31 mouse cellular contexts compared by ENCODE assay signal in genomic region chr3:27330706-27331105, GRCm38 (mm10). TPM values are rescaled to one million over a fixed set of nuclear protein-coding genes. Genes with fewer than 3 reads are reported as not detected.
A peak's percentile ranks its signal among the peaks of the same experiment; 100 is the strongest.
DNase-seq lines count a peak whose midpoint lies in the region; ATAC-seq lines count a peak whose summit lies in the region.
"Had no signal": no experiment of that assay in that cellular context is flagged by ENCODE, and none has a peak within 500 bp of the region (broad histone marks: within the 10 kb centered on the region; RNA-seq: fewer than 3 reads in every experiment).

No protein-coding gene starts in this region.

- peak; percentile 72 for ATAC-seq in CD4-positive, CD25-positive, alpha-beta regulatory T cell, adult 4 months
- ATAC-seq in hematopoietic stem cell, adult 5-6 weeks (replicated peaks in 1 of 2; ENCODE audit: insufficient read depth in 1 of 2, low FRiP score in 2 of 2, low TSS enrichment in 1 of 2, low read depth in 1 of 2, poor library complexity in 2 of 2, severe bottlenecking in 2 of 2): peak; percentile 62 to 85
- ATAC-seq in megakaryocyte progenitor cell, adult 5-6 weeks (replicated peaks; ENCODE audit: poor library complexity): peak; percentile 39
- ATAC-seq: forebrain, embryonic 15.5 days; intestine, embryonic 16.5 days had no signal

- DNase-seq in left cerebral cortex, adult 11 months (ENCODE audit: low spot score): no peak
- no peak for DNase-seq in gastrocnemius, adult 18-20 months (ENCODE audit: low spot score)
- DNase-seq in adipocyte (ENCODE audit: low spot score): no peak
- DNase-seq: adrenal gland, postnatal 10 days; adrenal gland, postnatal 36 days; cerebellum, adult 18-20 months; cerebellum, adult 9-10 months; cerebellum, postnatal 25 days; embryo, embryonic 11 days; gastrocnemius, postnatal 10 days; gastrocnemius, postnatal 36 days; heart, adult 2 months; heart, postnatal 14 days; heart, postnatal 4 days had no signal

RNA-seq across cellular contexts. Expression of gene Tnfsf10, which starts 13.9 kb away (rescaled TPM):
- 10 to 100 TPM; 18.8 to 20.0 TPM for polyA plus RNA-seq in CD4-positive, CD25-positive, alpha-beta regulatory T cell, adult 4 months (2017; shearing (Covaris generic))
- 30.1 and 32.7 TPM in 2 replicates for total RNA-seq in hematopoietic stem cell, adult 5-6 weeks (2017)
- total RNA-seq in megakaryocyte progenitor cell, adult 5-6 weeks (2015): 3.8 and 7.3 TPM in 2 replicates
- total RNA-seq in megakaryocyte progenitor cell, adult 5-6 weeks (2017): 3.9 and 4.7 TPM in 2 replicates
- total RNA-seq in gastrocnemius, adult 18-20 months (2021): 1 to 10 TPM; 2.6 to 2.8 TPM
- polyA plus RNA-seq: C2C12; embryonic facial prominence, embryonic 10.5 days; erythroblast, embryonic 14.5 days; forebrain, embryonic 12.5 days; heart, embryonic 10.5 days; hindbrain, embryonic 12.5 days had no signal

RNA-seq across cellular contexts. Expression of gene Ghsr, which starts 40.4 kb away (rescaled TPM):
- not detected for polyA plus RNA-seq in CD4-positive, CD25-positive, alpha-beta regulatory T cell, adult 4 months (2017; shearing (Covaris generic))
- not detected in 2 replicates for total RNA-seq in hematopoietic stem cell, adult 5-6 weeks (2017)
- total RNA-seq in megakaryocyte progenitor cell, adult 5-6 weeks (2015): not detected in 2 replicates
- not detected in 2 replicates for total RNA-seq in megakaryocyte progenitor cell, adult 5-6 weeks (2017)
- total RNA-seq in gastrocnemius, adult 18-20 months (2021): not detected
- total RNA-seq: adrenal gland, adult 18-20 months; adrenal gland, postnatal 10 days; adrenal gland, postnatal 36 days; gastrocnemius, postnatal 10 days; gastrocnemius, postnatal 36 days; granulocyte monocyte progenitor cell, adult 5-6 weeks; heart, adult 2 months; heart, postnatal 14 days; heart, postnatal 4 days; MEL had no signal
- polyA plus RNA-seq: C2C12; embryonic facial prominence, embryonic 10.5 days; embryonic facial prominence, embryonic 13.5 days; forebrain, embryonic 12.5 days; forebrain, embryonic 15.5 days; heart, adult 2 months; heart, embryonic 10.5 days; heart, embryonic 13.5 days; heart, embryonic 16.5 days; intestine, embryonic 16.5 days had no signal
